Mouse (Mus musculus): ENCODE measurements around the gene Mybl2. TPM values are rescaled to one million over a fixed set of nuclear protein-coding genes. Genes with fewer than 3 reads are reported as not detected.

Mybl2 gene
- polyA plus RNA-seq, 1 experiment: 1.7 TPM

DNA sequence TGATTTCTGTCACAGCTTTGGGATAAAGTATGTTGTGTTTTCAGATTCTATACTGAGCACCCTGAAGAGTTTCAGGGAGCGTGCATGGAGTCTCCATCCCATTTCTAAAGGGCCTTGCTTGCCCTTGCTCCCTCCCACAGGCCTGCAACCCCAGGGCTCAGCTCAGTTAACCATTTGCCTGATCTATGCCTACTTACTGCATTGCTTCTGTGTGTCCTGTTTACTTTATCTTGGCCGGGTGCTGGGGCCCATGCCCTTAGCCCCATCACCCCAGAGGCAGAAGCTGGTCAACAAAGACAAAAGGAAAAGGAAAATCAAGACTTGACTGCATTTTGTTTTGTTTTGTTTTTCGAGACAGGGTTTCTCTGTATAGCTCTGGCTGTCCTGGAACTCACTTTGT, 17.1 kb downstream of the Mybl2 start:
- DNase-seq (ENCODE audit: low read depth): no peak

- DNase-seq (ENCODE audit: low read depth): no peak
Observed at GRCm38 (mm10) chr2:163073023-163073757, 18.7 kb downstream of the Mybl2 start.

GRCm38 (mm10) chr2:163074006-163074405, 19.5 kb downstream of the Mybl2 start:
- DNase-seq (ENCODE audit: low read depth): no peak

GRCm38 (mm10) chr2:163074808-163075207, 20.3 kb downstream of the Mybl2 start:
- no peak for DNase-seq (ENCODE audit: low read depth)

DNA sequence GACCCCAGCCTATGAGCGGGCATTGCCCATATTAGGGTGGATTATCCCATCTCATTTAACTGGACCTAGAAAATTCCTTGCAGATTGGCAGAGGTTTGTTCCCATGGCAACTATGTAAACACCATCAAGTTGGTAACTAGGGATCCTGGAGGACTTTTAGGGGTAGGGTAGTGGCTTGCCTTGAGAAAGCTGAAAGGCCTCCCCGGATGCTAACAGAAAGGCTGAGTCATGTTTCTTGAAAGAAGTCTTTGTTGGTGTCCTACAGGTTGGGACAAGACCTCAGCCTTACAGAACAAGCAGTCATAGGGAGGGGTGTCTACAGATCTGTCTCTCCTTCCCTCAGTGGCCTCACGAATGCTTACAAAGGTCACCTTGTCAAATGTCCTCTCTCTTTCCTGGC, 20.7 kb downstream of the Mybl2 start:
- DNase-seq (ENCODE audit: low read depth): no peak

DNA sequence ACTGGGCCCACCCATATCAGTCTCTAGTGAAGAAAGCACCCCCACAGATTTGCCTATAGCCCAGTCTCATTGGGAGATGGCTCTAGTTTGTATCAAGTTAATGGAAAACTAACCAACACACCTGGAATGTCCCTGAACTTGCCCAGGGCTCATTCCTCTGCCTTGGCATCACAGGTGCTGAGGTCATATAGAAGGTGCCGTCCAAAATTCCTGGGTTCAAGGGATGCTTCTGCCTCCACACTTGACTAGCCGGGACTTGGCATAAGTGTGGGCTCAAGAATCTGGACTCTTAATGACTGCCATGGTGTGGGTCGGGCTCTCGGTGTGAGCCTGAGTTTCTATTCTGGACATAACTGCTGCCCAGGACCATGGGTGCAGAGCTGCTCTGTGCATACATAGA, 24.6 kb downstream of the Mybl2 start:
- no peak for DNase-seq (ENCODE audit: low read depth)

- DNase-seq (ENCODE audit: low read depth): no peak
Observed at GRCm38 (mm10) chr2:163082591-163082990, 28.1 kb downstream of the Mybl2 start.

DNA sequence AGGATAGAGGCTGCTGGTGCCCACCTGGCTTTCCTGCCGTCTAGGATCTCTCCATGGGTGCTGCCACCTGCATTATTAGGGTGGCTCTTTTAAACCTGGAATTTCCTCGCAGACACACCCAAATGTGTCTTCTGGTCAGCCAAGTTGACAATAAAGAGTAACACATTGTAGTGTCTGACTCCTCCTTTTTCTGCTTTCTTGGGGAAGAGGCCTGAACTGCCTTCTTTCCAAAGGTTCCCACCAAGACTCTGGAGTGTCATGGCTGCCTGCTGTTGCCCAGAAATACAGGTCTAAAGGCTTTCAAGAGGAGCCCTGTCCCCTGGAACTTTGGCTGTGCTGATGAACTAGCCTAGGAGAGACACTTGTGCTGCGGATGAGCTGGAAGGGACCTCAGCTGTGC, 30.0 kb downstream of the Mybl2 start:
- no peak for DNase-seq (ENCODE audit: low read depth)

DNA sequence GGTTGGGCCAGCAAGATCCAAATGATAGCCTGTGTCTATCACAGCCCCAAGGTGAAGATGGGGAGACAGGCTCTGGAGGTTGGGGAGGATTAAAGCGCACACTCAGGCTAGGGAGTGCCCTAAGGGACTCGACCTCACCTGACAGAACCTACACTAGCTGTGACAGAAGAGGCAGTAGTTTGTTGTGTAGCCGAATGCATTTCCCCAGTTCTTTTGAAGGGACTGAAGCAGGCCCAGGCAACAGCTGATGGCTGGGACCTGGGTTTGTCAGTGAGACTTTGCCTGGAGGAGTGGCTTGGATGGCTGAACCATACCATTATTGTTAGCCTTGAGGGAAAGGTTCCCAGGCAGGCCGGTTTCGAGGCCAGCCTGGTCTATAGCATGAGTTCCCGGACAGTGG, 30.6 kb downstream of the Mybl2 start:
- DNase-seq (ENCODE audit: low read depth): no peak

DNA sequence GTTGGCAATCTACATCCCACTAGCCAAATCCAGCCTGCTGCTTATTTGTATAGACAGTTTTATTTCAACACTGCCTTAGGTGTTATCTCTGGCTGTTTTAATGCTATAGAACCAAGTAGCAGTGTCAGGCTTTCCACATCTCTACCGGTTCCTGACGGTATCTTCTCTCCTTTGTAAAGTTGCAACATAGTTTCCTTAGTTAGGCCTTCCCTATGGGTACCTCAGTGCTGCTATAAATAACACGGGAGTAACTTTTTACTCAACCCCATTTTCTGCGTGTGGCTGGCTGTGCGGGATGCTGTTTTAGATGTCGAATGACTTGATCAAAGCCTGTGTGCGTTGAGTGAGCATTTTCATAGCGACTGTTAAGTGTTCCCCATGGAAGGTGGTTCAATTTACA, 32.1 kb downstream of the Mybl2 start:
- DNase-seq (ENCODE audit: low read depth): no peak

DNA sequence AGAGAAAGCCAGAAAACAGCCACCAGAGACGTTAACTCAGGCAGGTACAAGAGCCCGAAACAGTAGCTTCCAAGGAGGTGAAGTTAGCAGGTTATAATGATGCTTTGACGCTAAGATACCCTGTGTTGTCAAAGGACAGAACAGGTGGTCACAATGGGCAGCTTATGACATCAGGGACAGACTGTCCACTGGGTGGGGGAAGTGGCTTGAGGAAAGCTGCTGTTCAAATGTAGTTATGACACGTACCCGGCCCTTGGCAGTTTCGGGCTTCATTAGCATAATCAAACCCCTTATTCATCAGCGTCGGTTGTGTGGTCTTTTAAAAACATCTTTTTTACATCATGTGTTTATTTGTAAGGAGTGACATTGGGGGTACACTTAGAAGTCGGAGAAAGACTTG, 33.2 kb downstream of the Mybl2 start, which contains the start of gene Gtsf1l:
Gene Gtsf1l, minus strand, starts transcription at position 128 of the 400 bp plus-strand sequence.
- no peak for DNase-seq (ENCODE audit: low read depth)

DNA sequence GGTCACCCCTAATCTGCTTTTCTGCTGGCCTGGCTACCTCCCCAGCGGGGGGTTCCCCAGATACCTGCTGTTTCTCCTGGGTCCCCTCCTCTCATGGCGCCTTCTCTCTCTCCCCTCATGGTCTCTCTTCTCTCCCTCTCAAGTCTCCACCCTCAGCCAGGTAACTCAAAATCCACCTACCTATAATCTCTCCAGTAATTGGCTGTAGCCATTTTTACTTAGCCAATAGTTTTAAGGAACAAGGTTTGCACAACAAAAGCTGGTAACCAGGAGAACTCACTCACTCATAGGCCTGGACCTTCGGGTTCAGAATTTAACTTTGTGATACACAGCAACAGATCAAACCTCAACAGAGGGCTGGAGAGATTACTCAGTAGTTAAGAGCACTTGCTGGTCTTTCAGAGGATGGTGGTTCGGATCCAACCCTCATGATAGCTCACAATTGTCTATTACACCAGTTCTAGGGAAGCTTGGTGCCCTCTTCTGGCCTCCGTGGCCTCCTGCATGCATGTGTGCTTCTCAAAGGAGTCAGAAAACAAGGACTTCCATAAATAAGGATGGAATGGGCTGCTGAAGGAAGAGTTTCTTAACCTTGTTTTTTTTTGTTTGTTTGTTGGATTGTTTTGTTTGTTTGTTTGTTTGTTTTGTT, 35.1 kb downstream of the Mybl2 start:
- DNase-seq (ENCODE audit: low read depth): no peak

DNA sequence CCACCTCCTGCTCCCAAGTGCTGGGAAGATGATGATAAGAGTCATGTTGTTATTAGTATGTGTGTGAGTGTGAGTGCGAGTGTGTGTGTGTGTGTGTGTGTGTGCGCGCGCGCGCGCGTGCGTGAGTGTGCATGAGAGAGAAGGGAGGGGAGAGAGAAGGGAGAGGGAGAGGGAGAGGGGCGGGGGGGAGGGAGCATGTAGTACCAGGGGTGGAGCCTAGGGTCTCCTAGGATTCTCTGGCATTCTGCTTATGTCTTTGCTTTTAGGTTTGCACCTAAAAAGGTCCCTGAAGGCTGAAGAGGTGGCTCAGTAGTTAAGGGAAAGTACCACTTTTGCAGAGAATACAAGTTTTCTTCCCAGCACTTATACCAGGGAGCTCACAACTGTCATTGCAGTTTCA, 40.4 kb downstream of the Mybl2 start:
- no peak for DNase-seq (ENCODE audit: low read depth)

GRCm38 (mm10) chr2:163095784-163096183, 41.3 kb downstream of the Mybl2 start:
- no peak for DNase-seq (ENCODE audit: low read depth)

- no peak for DNase-seq (ENCODE audit: low read depth)
Observed at GRCm38 (mm10) chr2:163099919-163100318, 45.4 kb downstream of the Mybl2 start.

- no peak for DNase-seq (ENCODE audit: low read depth)
Observed at GRCm38 (mm10) chr2:163100551-163100950, 46.1 kb downstream of the Mybl2 start.

DNA sequence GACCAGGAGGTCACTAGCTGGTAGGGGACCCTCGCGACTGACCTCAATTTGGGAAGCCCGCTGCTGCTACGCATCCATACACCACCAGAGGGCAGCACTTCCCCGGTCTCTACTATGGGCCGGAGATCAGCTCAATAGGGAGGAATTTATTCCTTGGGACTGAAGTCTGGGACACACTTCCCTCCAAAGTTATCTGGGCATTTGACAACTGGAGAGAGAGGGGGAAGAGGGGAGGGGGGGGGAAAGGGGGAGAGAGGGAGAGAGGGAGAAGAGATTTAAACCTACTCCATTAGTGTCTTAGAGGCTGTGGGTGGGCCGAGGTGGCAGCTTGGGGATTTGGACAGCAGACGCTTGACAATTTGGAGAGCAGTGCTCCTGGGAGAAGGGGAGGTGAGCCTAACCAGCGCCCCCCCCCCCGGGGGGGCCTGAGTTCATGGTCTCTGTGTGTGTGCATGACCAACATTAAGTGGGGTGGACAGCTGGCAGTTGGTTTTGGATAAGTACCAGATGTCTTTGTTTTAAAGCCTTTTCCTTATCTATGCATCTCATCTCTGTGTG, 47.2 kb downstream of the Mybl2 start:
- no peak for DNase-seq (ENCODE audit: low read depth)

DNA sequence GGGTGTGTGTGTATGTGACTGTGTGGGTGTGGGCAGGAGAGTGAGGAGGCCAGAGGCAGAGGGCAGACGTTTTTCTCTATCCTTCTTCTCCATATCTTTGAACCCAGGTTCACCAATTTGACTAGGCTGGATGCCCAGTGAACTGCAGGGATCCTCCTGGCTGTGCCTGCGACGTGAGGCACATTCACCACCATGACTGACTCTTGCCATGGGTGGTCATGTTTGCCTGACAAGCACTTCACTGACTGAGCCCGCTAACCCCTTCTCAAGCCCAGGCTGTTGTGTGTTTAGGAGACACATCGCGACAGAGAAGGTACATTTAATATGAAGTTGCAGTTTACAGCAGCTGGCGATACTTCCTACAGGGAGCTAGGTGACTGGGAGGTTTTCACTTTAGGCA, 47.7 kb downstream of the Mybl2 start:
- no peak for DNase-seq (ENCODE audit: low read depth)

DNA sequence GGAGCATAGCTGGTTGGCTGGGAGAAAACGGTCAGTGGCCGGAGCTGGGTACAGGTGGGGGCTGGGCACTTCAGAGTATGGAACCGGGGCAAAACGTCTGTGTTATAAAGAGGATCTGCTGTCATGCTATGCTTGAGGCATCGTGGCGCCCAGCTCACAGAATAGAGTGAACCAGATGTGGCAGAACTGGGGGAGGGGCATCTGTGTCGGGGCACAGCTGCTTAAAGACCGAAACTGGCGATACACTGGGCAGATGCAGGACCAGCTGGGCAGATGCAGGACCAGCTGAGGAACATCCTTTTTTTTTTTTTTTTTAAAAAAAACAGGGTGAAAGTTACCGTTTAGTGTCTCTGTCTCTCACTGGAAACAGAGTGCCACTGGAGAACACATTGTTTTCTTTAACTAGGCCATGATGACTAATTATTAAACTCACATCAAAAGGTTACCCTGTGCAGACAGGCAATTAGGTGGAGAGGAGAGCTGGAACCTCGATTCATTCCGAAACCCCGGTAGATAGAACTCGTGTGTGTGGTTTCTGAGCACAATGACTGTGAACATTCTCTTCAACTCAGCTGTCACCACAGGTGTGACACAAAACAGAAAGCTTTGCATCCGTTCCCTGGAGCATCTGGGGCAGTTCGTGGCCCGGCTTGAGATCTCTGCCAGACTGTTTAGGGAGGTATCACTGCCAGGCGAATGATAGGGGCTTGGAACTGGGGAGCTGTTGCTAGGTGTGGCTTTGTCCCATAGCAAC, 48.6 kb downstream of the Mybl2 start:
- no peak for DNase-seq (ENCODE audit: low read depth)

GRCm38 (mm10) chr2:163104086-163104770, 49.7 kb downstream of the Mybl2 start:
- no peak for DNase-seq (ENCODE audit: low read depth)

DNA sequence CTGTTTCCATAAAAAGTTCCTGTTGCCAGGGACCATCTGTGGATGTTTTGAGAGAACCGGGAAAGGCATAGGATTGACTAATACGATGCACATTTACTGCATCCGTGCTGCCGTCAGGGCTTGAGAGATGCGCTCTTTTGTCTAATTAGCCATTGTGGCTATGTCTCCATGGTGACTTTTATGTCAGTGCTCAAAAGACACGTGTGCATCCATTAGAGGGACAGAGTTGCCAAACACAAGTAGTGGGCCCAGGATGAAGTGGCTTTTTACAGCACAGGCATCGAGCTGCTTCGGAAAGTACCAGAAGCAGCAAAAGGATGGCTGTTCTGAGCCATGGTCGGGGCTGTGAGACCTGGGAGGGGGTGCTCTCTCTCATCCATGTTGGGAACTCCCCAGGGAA, 53.9 kb downstream of the Mybl2 start:
- no peak for DNase-seq (ENCODE audit: low read depth)

DNA sequence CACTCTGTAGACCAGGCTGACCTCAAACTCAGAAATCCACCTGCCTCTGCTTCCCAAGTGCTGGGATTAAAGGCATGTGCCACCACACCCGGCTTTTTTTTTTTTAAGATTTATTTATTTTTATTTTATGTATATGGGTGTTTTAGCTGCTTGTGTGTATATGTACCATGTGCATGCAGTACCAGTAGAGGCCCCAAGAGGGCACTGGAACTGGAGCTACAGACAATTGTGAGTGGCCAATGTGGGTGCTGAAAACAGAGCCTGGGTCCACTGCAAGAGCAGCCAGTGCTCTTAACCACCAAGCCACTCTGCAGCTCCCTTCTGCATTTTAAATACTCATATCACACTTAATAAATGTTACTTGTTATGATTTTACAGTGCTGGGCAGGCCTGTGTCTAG, 56.2 kb downstream of the Mybl2 start:
- DNase-seq (ENCODE audit: low read depth): no peak
